Mouse (Mus musculus) liver, embryonic 14.5 days (tissue): ENCODE data around the gene Phex. TPM values are rescaled to one million over a fixed set of nuclear protein-coding genes. Genes with fewer than 3 reads are reported as not detected.

Source experiments
- ATAC-seq: fragments of 200-750 bp; cut with Nextera tagmentation; 2 replicates; pipeline ENCODE4 v1.8.0; 2017; ENCODE audit warnings: moderate number of reproducible peaks, mild to moderate bottlenecking, moderate library complexity; ENCODE audit not compliant: insufficient read depth
- DNase-seq, 3 experiments: peaks; one replicate each; pipeline ENCODE4 v3.0.0-alpha.2; 2012 to 2013; ENCODE audit warnings: low read depth in 3 of 3, low spot score in 3 of 3
- H3K27ac ChIP-seq: fragments of 300-500 bp; sonication (generic); 2 replicates; pipeline ENCODE4 v1.5.1; 2014; ENCODE audit warnings: moderate library complexity, mild to moderate bottlenecking, control low read depth, inconsistent platforms
- H3K27me3 ChIP-seq: fragments of 300-500 bp; sonication (generic); 2 replicates; pipeline ENCODE4 v1.6.1; 2014; ENCODE audit warnings: mild to moderate bottlenecking, low read length, moderate library complexity; ENCODE audit not compliant: control insufficient read depth, insufficient read depth
- H3K36me3 ChIP-seq: fragments of 300-500 bp; sonication (generic); replicated peaks from 2 replicates; pipeline ENCODE4 v1.6.1; 2014; ENCODE audit warnings: low read depth; ENCODE audit not compliant: control insufficient read depth, insufficient read depth
- H3K4me1 ChIP-seq, 2 experiments: fragments of 200-500 bp in 1 of 2; fragments of 300-500 bp in 1 of 2; sonication (generic) in 1 of 2; replicated peaks; 2 replicates each; pipeline ENCODE4 v1.6.1; 2012 to 2014; ENCODE audit warnings: antibody characterized with exemption in 1 of 2, inconsistent platforms in 1 of 2, low read length in 1 of 2; ENCODE audit not compliant: control insufficient read depth in 2 of 2, insufficient read depth in 2 of 2
- H3K4me2 ChIP-seq: fragments of 300-500 bp; sonication (generic); 2 replicates; pipeline ENCODE4 v1.6.1; 2014; ENCODE audit warnings: low read depth, mild to moderate bottlenecking, control low read depth, moderate library complexity
- H3K4me3 ChIP-seq, 2 experiments: fragments of 200-500 bp in 1 of 2; fragments of 300-500 bp in 1 of 2; sonication (generic) in 1 of 2; 2 replicates each; pipeline ENCODE4 v1.5.1; 2012 to 2014; ENCODE audit warnings: low read depth in 2 of 2, low read length in 2 of 2, mild to moderate bottlenecking in 2 of 2, control low read depth in 1 of 2, inconsistent platforms in 1 of 2, moderate library complexity in 1 of 2; ENCODE audit not compliant: insufficient read depth in 1 of 2
- H3K9ac ChIP-seq: fragments of 300-500 bp; sonication (generic); replicated peaks from 2 replicates; pipeline ENCODE4 v1.6.1; 2014; ENCODE audit warnings: mild to moderate bottlenecking, control low read depth, moderate library complexity
- H3K9me3 ChIP-seq: fragments of 300-500 bp; sonication (generic); 2 replicates; pipeline ENCODE4 v1.6.1; 2016; ENCODE audit warnings: low read length, mixed read lengths; ENCODE audit not compliant: control insufficient read depth
- CTCF ChIP-seq: IDR thresholded peaks from 2 replicates; pipeline ENCODE4 v1.5.1; 2016; ENCODE audit warnings: antibody characterized with exemption, low read depth, control low read depth
- EP300 ChIP-seq: IDR thresholded peaks from 2 replicates; pipeline ENCODE4 v1.6.1; 2016; ENCODE audit warnings: antibody characterized with exemption, low read depth
- WGBS: fragments of 180-500 bp; shearing (Covaris S2); extraction: QIAGEN DNeasy Blood & Tissue Kit; methylation state at CpG from one replicate; pipeline ENCODE4 v1.1.7; 2014; ENCODE audit not compliant: insufficient replicate concordance; 5-methylcytosine and 5-hydroxymethylcytosine counted together
- polyA plus RNA-seq, 2 experiments: library from polyadenylated mRNA; depleted of rRNA in 1 of 2; stranded (reverse) in 1 of 2; unstranded in 1 of 2; fragments of >200 nt; fragmentation: Nextera tagmentation in 1 of 2; extraction: Ambion mirVana in 1 of 2; gene quantifications; 2 replicates each; pipeline versions ENCODE4 v1.2.1 to v1.2.3; 2012 to 2014

Gene Phex
- polyA plus RNA-seq, 2 experiments: 0.01 TPM; not detected in 1

- TF ChIP-seq CTCF: no peak
- TF ChIP-seq EP300: no peak
- Histone ChIP-seq H3K9ac (no peak overlapping the region), H3K4me1 (no peaks in the 10 kb centered on the region), H3K4me2 (no peak overlapping the region), H3K27me3 (no peaks in the 10 kb centered on the region), H3K9me3 (no peaks in the 10 kb centered on the region), H3K36me3 (no peaks in the 10 kb centered on the region), H3K4me3 (no peak overlapping the region), H3K27ac (no peak overlapping the region)
- 60% methylated on average over 1 of the region's 1 CpGs for WGBS
- ATAC-seq (no peak), DNase-seq (no peak)
Measured at GRCm38 (mm10) chrX:157434768-157435167, 19.7 kb upstream of the Phex start.

DNA sequence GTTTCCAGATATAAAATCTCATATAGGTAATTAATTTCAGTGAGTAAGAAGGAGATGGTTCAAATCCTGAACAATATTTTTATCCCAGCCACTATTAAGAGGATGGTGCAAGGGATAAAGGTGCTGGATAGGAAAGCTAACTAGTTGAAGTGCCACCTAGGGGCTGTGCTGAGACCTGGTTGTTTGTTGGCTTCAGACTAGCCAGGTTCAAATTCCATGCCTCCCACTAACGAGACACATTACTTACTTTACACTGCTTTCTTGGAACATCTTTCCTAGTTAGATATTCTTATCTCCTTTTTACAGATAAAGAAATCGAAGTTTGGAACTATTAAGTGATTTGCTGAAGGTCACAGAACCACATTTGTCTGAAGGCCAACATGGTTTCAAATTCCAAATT, 4.3 kb upstream of the Phex start:
- no peak overlapping the region for H3K27ac ChIP-seq
- DNase-seq (no peak), ATAC-seq (no peak)
- no peaks in the 10 kb centered on the region for H3K27me3 ChIP-seq
- no peak overlapping the region for H3K4me2 ChIP-seq
- H3K4me1 ChIP-seq: no peaks in the 10 kb centered on the region
- no peaks in the 10 kb centered on the region for H3K9me3 ChIP-seq
- TF ChIP-seq EP300: no peak
- TF ChIP-seq CTCF: no peak
- no peaks in the 10 kb centered on the region for H3K36me3 ChIP-seq
- H3K9ac ChIP-seq: no peak overlapping the region
- 34% methylated on average over 2 of the region's 2 CpGs for WGBS
- no peak overlapping the region for H3K4me3 ChIP-seq

GRCm38 (mm10) chrX:157404919-157405318, 10.2 kb downstream of the Phex start:
- 62% methylated on average over 6 of the region's 6 CpGs for WGBS
- no peak for DNase-seq
- ATAC-seq: no peak
- Histone ChIP-seq H3K27ac (no peak overlapping the region), H3K4me1 (no peaks in the 10 kb centered on the region), H3K4me2 (no peak overlapping the region), H3K36me3 (no peaks in the 10 kb centered on the region), H3K9me3 (no peaks in the 10 kb centered on the region), H3K27me3 (no peaks in the 10 kb centered on the region), H3K9ac (no peak overlapping the region), H3K4me3 (no peak overlapping the region)
- TF ChIP-seq EP300 (no peak), CTCF (no peak)

DNA sequence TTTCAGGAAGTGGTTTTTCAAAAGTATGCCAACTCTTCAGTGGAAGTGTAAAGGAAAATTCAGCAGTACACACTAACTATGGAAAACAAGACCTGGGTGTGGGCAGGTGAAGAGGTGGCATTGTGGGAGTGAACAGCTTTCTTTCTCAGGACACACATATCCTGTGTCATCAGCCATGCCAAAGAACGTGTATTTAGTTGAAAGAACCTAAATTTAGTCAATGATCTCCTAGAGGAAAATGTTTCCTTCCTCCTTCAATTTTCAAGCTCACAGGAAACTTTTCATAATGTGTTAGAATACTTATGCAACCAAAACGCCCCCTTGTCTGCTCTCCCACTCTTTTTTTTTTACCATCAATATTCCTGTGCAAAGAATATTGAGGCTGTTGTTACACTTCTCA, 23.9 kb downstream of the Phex start:
- no peak overlapping the region for H3K4me2 ChIP-seq
- no peak overlapping the region for H3K9ac ChIP-seq
- no peak overlapping the region for H3K4me3 ChIP-seq
- no peak overlapping the region for H3K27ac ChIP-seq
- no peaks in the 10 kb centered on the region for H3K4me1 ChIP-seq
- WGBS: 30% methylated on average over 2 of the region's 2 CpGs
- ATAC-seq (no peak), DNase-seq (no peak)
- no peak for TF ChIP-seq CTCF
- no peak for TF ChIP-seq EP300
- H3K9me3 ChIP-seq: no peaks in the 10 kb centered on the region
- H3K27me3 ChIP-seq: no peaks in the 10 kb centered on the region
- no peaks in the 10 kb centered on the region for H3K36me3 ChIP-seq

GRCm38 (mm10) chrX:157390102-157390501, 25.0 kb downstream of the Phex start:
- H3K27ac ChIP-seq: no peak overlapping the region
- H3K4me3 ChIP-seq: no peak overlapping the region
- no peak overlapping the region for H3K9ac ChIP-seq
- no peaks in the 10 kb centered on the region for H3K36me3 ChIP-seq
- WGBS: 52% methylated on average over 6 of the region's 6 CpGs
- no peak for ATAC-seq
- H3K27me3 ChIP-seq: no peaks in the 10 kb centered on the region
- DNase-seq: no peak
- H3K9me3 ChIP-seq: no peaks in the 10 kb centered on the region
- H3K4me2 ChIP-seq: no peak overlapping the region
- TF ChIP-seq CTCF: no peak
- no peak for TF ChIP-seq EP300
- no peaks in the 10 kb centered on the region for H3K4me1 ChIP-seq
